Mouse (Mus musculus) right cerebral cortex, postnatal 36 days (tissue): Measurements from ENCODE around the gene Tbx5.

Experiments used
- DNase-seq, 2 experiments: peaks; one replicate each; pipeline ENCODE4 v3.0.0; 2022; ENCODE audit warnings: low spot score in 2 of 2, mixed read lengths in 1 of 2

Tbx5 gene

GRCm38 (mm10) chr5:119810994-119811690 is 21.3 kb upstream of the Tbx5 start:
- no peak for DNase-seq

- no peak for DNase-seq
Observed at GRCm38 (mm10) chr5:119815247-119815646, 17.2 kb upstream of the Tbx5 start.

GRCm38 (mm10) chr5:119820452-119820851 is 12.0 kb upstream of the Tbx5 start:
- DNase-seq, result no peak

- DNase-seq, result no peak
Observed at GRCm38 (mm10) chr5:119821506-119821905, 11.0 kb upstream of the Tbx5 start.

- no peak for DNase-seq
Observed at GRCm38 (mm10) chr5:119827341-119827740, 5.1 kb upstream of the Tbx5 start.

GRCm38 (mm10) chr5:119830611-119831010 is 1.9 kb upstream of the Tbx5 start:
- no peak for DNase-seq

- DNase-seq, result no peak
Observed at GRCm38 (mm10) chr5:119831201-119831771, 1.2 kb upstream of the Tbx5 start.

- DNase-seq, result no peak
Observed at GRCm38 (mm10) chr5:119831791-119832478, 533 bp upstream of the Tbx5 start.

GRCm38 (mm10) chr5:119833223-119834030 is 959 bp downstream of the Tbx5 start:
- DNase-seq, result no peak

- no peak for DNase-seq
Observed at GRCm38 (mm10) chr5:119834031-119834403, 1.5 kb downstream of the Tbx5 start.

- no peak for DNase-seq
Observed at GRCm38 (mm10) chr5:119835053-119835867, 2.8 kb downstream of the Tbx5 start.

GRCm38 (mm10) chr5:119835868-119836209 is 3.4 kb downstream of the Tbx5 start:
- DNase-seq, result no peak

GRCm38 (mm10) chr5:119836618-119837305 is 4.3 kb downstream of the Tbx5 start:
- no peak for DNase-seq

GRCm38 (mm10) chr5:119837306-119837675 is 4.8 kb downstream of the Tbx5 start:
- no peak for DNase-seq

- no peak for DNase-seq
Observed at GRCm38 (mm10) chr5:119837861-119838260, 5.4 kb downstream of the Tbx5 start.

- DNase-seq, result no peak
Observed at GRCm38 (mm10) chr5:119838441-119838840, 6.0 kb downstream of the Tbx5 start.

GRCm38 (mm10) chr5:119839156-119839555 is 6.7 kb downstream of the Tbx5 start:
- DNase-seq, result no peak

GRCm38 (mm10) chr5:119839616-119840368 is 7.3 kb downstream of the Tbx5 start:
- no peak for DNase-seq

GRCm38 (mm10) chr5:119840404-119840803 is 7.9 kb downstream of the Tbx5 start:
- DNase-seq, result no peak
